Mouse (Mus musculus): ENCODE measurements around the gene Grtp1. TPM values are rescaled to one million over a fixed set of nuclear protein-coding genes. Genes with fewer than 3 reads are reported as not detected.

Gene Grtp1
- polyA plus RNA-seq, 1 experiment from 2014 or later: 8.2 TPM

- Histone ChIP-seq H3K27me3 (no peaks in the 10 kb centered on the region), H3K36me3 (replicated peaks) (peaks cover 83% of the 10 kb centered on the region), H3K9me3 (replicated peaks) (no peaks in the 10 kb centered on the region), H3K9ac (no peak overlapping the region), H3K27ac (replicated peaks) (no peak overlapping the region), H3K4me3 (replicated peaks) (no peak overlapping the region), H3K4me2 (no peak overlapping the region), H3K4me1 (replicated peaks) (no peaks in the 10 kb centered on the region)
- WGBS (ENCODE audit: insufficient replicate concordance): 76% methylated on average over 4 of the region's 4 CpGs
- no peak for ATAC-seq (ENCODE audit: insufficient read depth)
Observed at GRCm38 (mm10) chr8:13174811-13175210, 25.6 kb downstream of the Grtp1 start.

- no peak for ATAC-seq (ENCODE audit: insufficient read depth)
- WGBS (ENCODE audit: insufficient replicate concordance): 77% methylated on average over 4 of the region's 4 CpGs
- no peaks in the 10 kb centered on the region for H3K9me3 ChIP-seq (replicated peaks)
- H3K9ac ChIP-seq: no peak overlapping the region
- no peak overlapping the region for H3K27ac ChIP-seq (replicated peaks)
- H3K4me1 ChIP-seq (replicated peaks): no peaks in the 10 kb centered on the region
- H3K36me3 ChIP-seq (replicated peaks): peaks cover 88% of the 10 kb centered on the region
- no peak overlapping the region for H3K4me3 ChIP-seq (replicated peaks)
- no peaks in the 10 kb centered on the region for H3K27me3 ChIP-seq
- H3K4me2 ChIP-seq: no peak overlapping the region
Observed at GRCm38 (mm10) chr8:13174305-13174704, 26.1 kb downstream of the Grtp1 start.

- Histone ChIP-seq H3K4me3 (replicated peaks) (no peak overlapping the region), H3K27ac (replicated peaks) (no peak overlapping the region), H3K9me3 (replicated peaks) (no peaks in the 10 kb centered on the region), H3K4me2 (no peak overlapping the region), H3K9ac (no peak overlapping the region), H3K27me3 (no peaks in the 10 kb centered on the region), H3K4me1 (replicated peaks) (no peaks in the 10 kb centered on the region), H3K36me3 (replicated peaks) (peaks cover 99% of the 10 kb centered on the region)
- 67% methylated on average over 1 of the region's 1 CpGs for WGBS (ENCODE audit: insufficient replicate concordance)
- no peak for ATAC-seq (ENCODE audit: insufficient read depth)
Observed at GRCm38 (mm10) chr8:13170510-13170909, 29.9 kb downstream of the Grtp1 start.

DNA sequence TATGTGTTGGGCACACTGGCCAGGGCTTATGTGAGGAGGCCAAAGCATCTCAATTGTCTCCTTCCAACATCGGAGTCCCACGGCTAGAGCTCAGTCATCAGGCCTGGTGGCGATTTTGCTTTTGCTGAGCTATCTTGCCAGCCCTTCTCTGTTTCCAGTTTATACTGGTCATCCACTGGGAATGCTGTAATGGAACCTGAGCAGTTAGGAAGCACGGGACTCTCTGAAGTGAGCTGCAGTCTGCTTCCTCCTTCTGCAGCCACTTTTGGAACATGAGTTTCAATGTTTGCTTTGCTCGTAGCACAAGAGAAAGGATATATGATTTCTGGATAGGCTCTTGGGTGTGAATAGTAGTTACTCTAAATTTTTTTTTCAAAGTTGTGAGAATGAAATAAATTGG lies 36.1 kb downstream of the Grtp1 start:
- Histone ChIP-seq H3K9me3 (replicated peaks) (no peaks in the 10 kb centered on the region), H3K4me1 (replicated peaks) (peaks cover 55% of the 10 kb centered on the region), H3K27ac (replicated peaks) (no peak overlapping the region), H3K27me3 (no peaks in the 10 kb centered on the region), H3K4me3 (replicated peaks) (no peak overlapping the region), H3K4me2 (peak overlapping the region; percentile 77; the same call in 1 of the 2 replicates), H3K36me3 (replicated peaks) (peaks cover 43% of the 10 kb centered on the region), H3K9ac (no peak overlapping the region)
- no peak for ATAC-seq (ENCODE audit: insufficient read depth)
- 80% methylated on average over 5 of the region's 5 CpGs for WGBS (ENCODE audit: insufficient replicate concordance)

- peak overlapping the region; percentile 77 for H3K4me2 ChIP-seq
- peak; percentile 51 for ATAC-seq (ENCODE audit: insufficient read depth)
- peak overlapping the region; percentile 49 for H3K27ac ChIP-seq (replicated peaks)
- H3K9ac ChIP-seq: no peak overlapping the region; the same call in 1 of the 2 replicates
- no peaks in the 10 kb centered on the region for H3K9me3 ChIP-seq (replicated peaks)
- peaks cover 57% of the 10 kb centered on the region for H3K4me1 ChIP-seq (replicated peaks)
- peaks cover 35% of the 10 kb centered on the region for H3K36me3 ChIP-seq (replicated peaks)
- WGBS (ENCODE audit: insufficient replicate concordance): 0% methylated on average over 1 of the region's 1 CpGs
- H3K27me3 ChIP-seq: no peaks in the 10 kb centered on the region
- peak overlapping the region; percentile 16; the same call in 1 of the 2 replicates for H3K4me3 ChIP-seq (replicated peaks)
Observed at GRCm38 (mm10) chr8:13163563-13163962, 36.9 kb downstream of the Grtp1 start.

DNA sequence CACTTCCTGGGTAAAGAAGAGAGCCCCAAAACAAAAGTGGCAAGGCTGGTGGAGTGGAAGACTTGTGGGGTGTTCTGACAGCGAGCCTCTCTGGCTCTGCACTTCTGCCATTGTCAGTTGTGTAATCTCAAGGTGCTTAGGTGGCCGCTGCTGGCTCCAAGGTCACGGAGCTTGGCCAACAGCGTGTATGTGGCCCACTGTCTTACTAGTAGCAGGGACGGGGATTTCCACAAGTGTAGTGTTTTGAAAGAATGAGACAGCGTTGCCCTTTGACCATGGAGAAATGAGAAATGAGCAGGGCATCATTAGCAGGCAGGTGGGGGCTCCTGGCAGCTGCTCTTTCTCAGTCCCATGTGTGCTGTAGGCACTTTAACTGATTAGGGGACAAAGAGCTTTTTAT lies 38.3 kb downstream of the Grtp1 start:
- Histone ChIP-seq H3K4me2 (peak overlapping the region; percentile 77), H3K9ac (no peak overlapping the region), H3K4me1 (replicated peaks) (peaks cover 61% of the 10 kb centered on the region), H3K36me3 (replicated peaks) (peaks cover 20% of the 10 kb centered on the region), H3K27me3 (no peaks in the 10 kb centered on the region), H3K27ac (replicated peaks) (peak overlapping the region; percentile 49; the same call in 1 of the 2 replicates), H3K9me3 (replicated peaks) (no peaks in the 10 kb centered on the region), H3K4me3 (replicated peaks) (peak overlapping the region; percentile 0; the same call in 1 of the 2 replicates)
- no peak for ATAC-seq (ENCODE audit: insufficient read depth)
- WGBS (ENCODE audit: insufficient replicate concordance): 73% methylated on average over 6 of the region's 6 CpGs

DNA sequence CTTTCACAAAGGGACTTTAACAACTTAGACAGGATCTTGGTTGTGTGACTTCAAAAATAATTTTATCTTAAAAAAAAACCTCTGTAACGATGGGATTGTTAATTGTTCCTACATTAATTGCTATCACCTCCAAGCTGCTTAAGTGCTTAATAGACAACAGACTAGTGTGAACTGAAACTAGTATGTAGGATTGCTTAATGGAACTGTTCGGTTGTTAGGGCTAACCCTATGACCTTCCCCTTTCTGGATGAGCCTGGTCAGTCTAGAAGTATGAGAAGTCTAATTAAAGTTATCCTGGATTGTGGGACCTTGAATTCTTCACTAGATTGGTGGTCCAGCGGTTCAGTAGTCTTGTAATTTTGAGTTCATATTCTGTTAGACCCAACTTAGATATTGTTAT lies 39.7 kb downstream of the Grtp1 start:
- peaks cover 7% of the 10 kb centered on the region for H3K36me3 ChIP-seq (replicated peaks)
- WGBS (ENCODE audit: insufficient replicate concordance): 64% methylated on average over 3 of the region's 3 CpGs
- no peaks in the 10 kb centered on the region for H3K9me3 ChIP-seq (replicated peaks)
- ATAC-seq (ENCODE audit: insufficient read depth): no peak
- peak overlapping the region; percentile 77 for H3K4me2 ChIP-seq
- peak overlapping the region; percentile 71 for H3K4me3 ChIP-seq (replicated peaks)
- H3K27me3 ChIP-seq: no peaks in the 10 kb centered on the region
- peak overlapping the region; percentile 86; the same call in 1 of the 2 replicates for H3K9ac ChIP-seq
- peaks cover 61% of the 10 kb centered on the region for H3K4me1 ChIP-seq (replicated peaks)
- H3K27ac ChIP-seq (replicated peaks): peak overlapping the region; percentile 42; the same call in 1 of the 2 replicates

- WGBS (ENCODE audit: insufficient replicate concordance): under 1% methylated on average over 48 of the region's 49 CpGs
- Histone ChIP-seq H3K4me1 (replicated peaks) (peaks cover 52% of the 10 kb centered on the region), H3K9me3 (replicated peaks) (no peaks in the 10 kb centered on the region), H3K27me3 (no peaks in the 10 kb centered on the region), H3K27ac (replicated peaks) (peak overlapping the region; percentile 89), H3K9ac (peak overlapping the region; percentile 86), H3K36me3 (replicated peaks) (peaks cover 3% of the 10 kb centered on the region), H3K4me3 (replicated peaks) (peak overlapping the region; percentile 71), H3K4me2 (peak overlapping the region; percentile 77)
- peak; percentile 69 for ATAC-seq (ENCODE audit: insufficient read depth)
Observed at GRCm38 (mm10) chr8:13159377-13159881, 41.0 kb downstream of the Grtp1 start.

DNA sequence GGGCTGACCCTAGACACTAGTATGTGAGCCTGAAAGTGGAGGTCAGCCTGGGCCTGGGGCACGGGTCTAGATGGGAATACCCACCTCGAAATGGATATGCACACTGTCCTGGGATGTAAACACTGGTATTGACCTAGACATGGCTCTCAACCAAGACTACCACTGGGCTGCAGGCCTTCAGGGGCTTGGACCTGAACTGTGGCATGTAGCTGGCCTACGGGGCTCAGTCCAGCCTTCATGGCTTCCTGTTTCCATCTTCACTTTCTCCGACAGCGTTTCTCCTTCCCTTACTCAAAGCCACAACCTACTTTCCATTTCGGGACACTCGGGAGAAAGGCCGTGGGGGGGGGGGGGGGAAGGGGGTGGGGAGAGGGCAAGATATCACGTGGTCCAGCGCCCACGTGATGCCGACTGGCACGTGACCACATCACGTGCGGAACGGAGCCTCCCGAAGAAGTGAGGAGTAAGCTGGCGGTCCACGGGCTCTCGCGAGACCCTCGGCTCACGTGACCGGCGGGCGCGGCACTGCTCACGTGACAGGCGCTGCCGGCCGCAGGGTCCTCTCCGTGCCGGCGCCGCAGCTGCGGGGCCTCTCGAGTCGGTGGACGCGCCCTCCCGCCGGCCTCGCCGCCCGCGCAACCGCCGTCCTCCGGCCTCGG lies 41.6 kb downstream of the Grtp1 start, which contains the start of gene Lamp1:
Gene Lamp1 (plus strand): TSS at position 444 of the 659 bp plus-strand sequence.
- Histone ChIP-seq H3K27ac (replicated peaks) (peak within 1 kb of the TSS; percentile 89), H3K9ac (peak within 1 kb of the TSS; percentile 86)
- ATAC-seq (ENCODE audit: insufficient read depth): peak; percentile 79

GRCm38 (mm10) chr8:13156327-13157097 lies 43.9 kb downstream of the Grtp1 start:
- Histone ChIP-seq H3K4me2 (no peak overlapping the region), H3K27ac (replicated peaks) (no peak overlapping the region), H3K36me3 (replicated peaks) (peaks cover 3% of the 10 kb centered on the region; the same call in 1 of the 2 replicates), H3K4me3 (replicated peaks) (no peak overlapping the region), H3K9me3 (replicated peaks) (no peaks in the 10 kb centered on the region), H3K27me3 (no peaks in the 10 kb centered on the region), H3K4me1 (replicated peaks) (peaks cover 24% of the 10 kb centered on the region), H3K9ac (no peak overlapping the region)
- ATAC-seq (ENCODE audit: insufficient read depth): no peak
- WGBS (ENCODE audit: insufficient replicate concordance): 64% methylated on average over 12 of the region's 12 CpGs

More for the DNA sequence above, 41.6 kb downstream of the Grtp1 start, which contains the start of gene Lamp1:
- Histone ChIP-seq H3K4me3 (replicated peaks) (peak within 1 kb of the TSS; percentile 71), H3K9me3 (replicated peaks) (no peaks in the 10 kb centered on the region), H3K27me3 (no peaks in the 10 kb centered on the region), H3K4me2 (peak within 1 kb of the TSS; percentile 77), H3K4me1 (replicated peaks) (peaks cover 46% of the 10 kb centered on the region), H3K36me3 (replicated peaks) (peaks cover 3% of the 10 kb centered on the region)
- WGBS (ENCODE audit: insufficient replicate concordance): 1% methylated on average over 47 of the region's 50 CpGs

DNA sequence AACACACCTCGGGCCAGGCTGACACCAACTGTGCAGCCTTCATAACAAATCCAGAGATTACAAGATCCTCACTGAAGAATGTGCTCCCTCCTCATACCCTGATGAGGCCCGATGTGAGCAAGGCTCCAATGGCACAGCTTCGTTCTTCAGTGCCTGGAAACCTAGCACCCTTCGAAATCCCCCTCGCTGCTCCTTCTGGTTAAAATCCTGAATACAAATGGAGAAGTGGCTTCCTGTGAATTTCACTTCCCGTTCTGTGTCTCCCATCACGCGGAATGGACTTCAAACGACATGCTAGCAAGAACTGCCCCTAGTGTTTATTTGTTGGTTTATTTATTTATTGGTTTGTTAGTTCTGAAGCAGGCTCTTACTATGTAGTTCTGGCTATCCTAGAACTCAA lies 45.1 kb downstream of the Grtp1 start:
- H3K4me1 ChIP-seq (replicated peaks): peaks cover 12% of the 10 kb centered on the region
- no peak overlapping the region for H3K9ac ChIP-seq
- H3K27me3 ChIP-seq: no peaks in the 10 kb centered on the region
- no peaks in the 10 kb centered on the region for H3K9me3 ChIP-seq (replicated peaks)
- 0 out of 2 replicates have a peak, but pooled peaks cover 8% of the 10 kb centered on the region for H3K36me3 ChIP-seq (replicated peaks)
- WGBS (ENCODE audit: insufficient replicate concordance): 60% methylated on average over 9 of the region's 9 CpGs
- no peak overlapping the region for H3K4me2 ChIP-seq
- ATAC-seq (ENCODE audit: insufficient read depth): no peak
- no peak overlapping the region for H3K27ac ChIP-seq (replicated peaks)
- H3K4me3 ChIP-seq (replicated peaks): no peak overlapping the region
